Mouse (Mus musculus) cerebellum, adult (tissue): ENCODE measurements around the gene Nelfcd.
A peak's percentile ranks its signal among the peaks of the same experiment; 100 is the strongest.

Experiments used
- ATAC-seq: cut with Nextera tagmentation; 2 replicates; pipeline ENCODE4 v1.9.2; 2017; ENCODE audit warnings: mild to moderate bottlenecking, moderate library complexity, mixed read lengths; ENCODE audit not compliant: insufficient number of reproducible peaks, low FRiP score, low TSS enrichment

The Nelfcd gene

DNA sequence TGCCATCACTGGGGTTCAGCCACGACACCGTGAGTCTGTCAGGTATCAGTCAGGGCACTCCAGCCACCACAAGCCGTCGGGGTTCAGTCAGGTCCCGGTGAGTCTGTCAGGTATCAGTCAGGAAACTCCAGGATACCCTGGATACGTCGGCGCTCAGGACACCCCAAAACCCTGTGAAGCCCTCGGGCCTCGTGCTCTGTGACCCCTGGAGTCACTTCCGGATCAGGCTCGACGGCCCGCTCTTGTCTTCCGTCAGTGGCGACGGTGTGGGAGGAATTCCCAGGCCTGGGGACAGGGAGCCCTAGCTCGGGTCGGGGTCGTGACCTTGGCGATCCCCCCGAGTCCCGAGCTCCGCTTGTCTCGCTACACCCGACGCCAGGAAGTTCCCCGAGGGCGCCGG lies 56.8 kb downstream of the Nelfcd start:
- peak; percentile 13 for ATAC-seq

DNA sequence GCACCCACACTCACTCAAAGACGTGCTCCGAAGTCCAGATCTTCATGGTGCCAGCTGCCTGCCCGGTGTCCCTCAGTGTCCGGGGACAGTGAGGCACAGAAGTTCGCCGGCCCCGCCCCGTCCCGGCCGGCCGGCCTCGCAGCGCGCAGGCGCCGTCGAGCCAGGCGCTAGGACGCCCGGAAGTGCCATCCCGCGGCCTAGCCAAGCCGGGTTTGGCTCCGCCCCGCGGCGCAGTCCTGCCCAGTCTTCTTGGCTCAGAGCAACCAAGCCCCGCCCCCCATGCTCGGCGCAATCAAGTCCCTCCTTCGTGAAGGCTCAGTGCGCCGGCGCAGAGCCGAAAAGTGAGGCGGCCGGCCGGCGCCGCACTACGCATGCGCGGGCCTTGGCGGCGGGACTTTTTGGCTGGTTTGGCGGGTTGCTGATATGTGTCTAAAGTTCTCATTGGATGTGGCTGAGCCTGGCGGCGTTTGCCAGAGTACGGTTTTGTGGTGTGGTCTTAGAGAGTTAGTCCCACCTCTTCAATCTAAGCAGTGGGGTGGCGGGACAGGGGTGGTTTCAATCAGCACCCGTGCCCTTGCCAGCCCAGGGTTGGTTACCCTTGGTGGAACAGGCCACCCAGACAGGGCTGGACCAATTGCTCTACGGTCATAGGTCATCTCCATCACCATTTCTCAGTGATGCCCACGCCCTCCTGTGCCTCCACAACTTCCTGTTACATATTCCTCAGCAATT lies 57.4 kb downstream of the Nelfcd start, which contains the start of gene Prelid3b:
Prelid3b (minus strand) TSS at position 264 of the 732 bp plus-strand sequence.
- peak; percentile 90 for ATAC-seq

DNA sequence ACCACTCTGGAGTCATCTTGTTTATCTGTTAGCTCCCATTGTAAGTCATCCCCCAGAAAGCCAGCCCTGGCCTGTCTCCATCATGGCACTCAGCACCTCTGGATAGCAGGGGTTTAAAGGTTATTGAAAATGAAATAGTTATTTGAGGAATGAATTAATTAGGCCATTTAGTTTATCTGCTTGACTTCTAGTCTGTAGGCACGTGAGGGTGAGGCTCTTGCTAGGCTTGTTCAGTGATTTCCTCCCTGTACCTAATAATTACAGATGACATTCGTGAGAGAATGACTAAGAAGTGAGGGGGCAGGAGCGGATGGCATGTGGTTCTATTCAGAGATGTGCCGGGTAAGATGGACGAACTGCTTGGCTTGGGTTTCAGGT lies 57.9 kb downstream of the Nelfcd start:
- ATAC-seq: no peak
